Mouse (Mus musculus): ENCODE measurements around the gene Foxp1.

- TF ChIP-seq POLR2A (IDR thresholded peaks at IDR 0.05; ENCODE audit: control insufficient read depth in 1 of 2, insufficient read depth in 1 of 2, low read depth in 1 of 2, low read length in 2 of 2, poor library complexity in 1 of 2) (no peak), CHD2 (IDR thresholded peaks at IDR 0.05; ENCODE audit: low read length) (no peak), CTCF (IDR thresholded peaks at IDR 0.05 in 2 of 3, conservative IDR thresholded peaks at IDR 0.05 in 1 of 3; ENCODE audit: control insufficient read depth in 1 of 3, insufficient read depth in 1 of 3, low read depth in 2 of 3, low read length in 3 of 3, poor library complexity in 1 of 3, severe bottlenecking in 1 of 3) (no peak), MAX (IDR thresholded peaks at IDR 0.05; ENCODE audit: low read length) (no peak), ZKSCAN1 (IDR thresholded peaks at IDR 0.05; ENCODE audit: low read depth, low read length) (no peak), RAD21 (IDR thresholded peaks at IDR 0.05; ENCODE audit: low read depth, low read length) (no peak), USF2 (IDR thresholded peaks at IDR 0.05; ENCODE audit: borderline replicate concordance in 1 of 2, insufficient read depth in 1 of 2, low read depth in 1 of 2, low read length in 2 of 2) (no peak), MYC (IDR thresholded peaks at IDR 0.05; ENCODE audit: low read depth, low read length) (no peak), GATA1 (IDR thresholded peaks at IDR 0.05; ENCODE audit: low read depth, low read length) (no peak)
Observed at GRCm38 (mm10) chr6:99172589-99172986, 349.9 kb downstream of the Foxp1 start.

All from MEL (cell line).